Mouse (Mus musculus) CH12.LX (cell line): ENCODE results near the gene Prpf19. TPM values are rescaled to one million over a fixed set of nuclear protein-coding genes. Genes with fewer than 3 reads are reported as not detected.

Experiments
- DNase-seq: peaks from one replicate; pipeline ENCODE4 v3.0.0-alpha.2; 2013; ENCODE audit errors: extremely low read depth
- H3K27ac ChIP-seq: 2 replicates; pipeline ENCODE4 v1.5.1; 2012; ENCODE audit warnings: low read depth, mild to moderate bottlenecking, control low read depth, moderate library complexity; ENCODE audit not compliant: insufficient read depth
- H3K27me3 ChIP-seq: replicated peaks from 2 replicates; pipeline ENCODE3; 2012; ENCODE audit warnings: inconsistent platforms
- H3K36me3 ChIP-seq, 2 experiments: replicated peaks in 1 of 2; 2 replicates each; pipeline versions ENCODE3 to v1.6.1; 2012; ENCODE audit warnings: inconsistent platforms in 1 of 2, low read length in 1 of 2, mild to moderate bottlenecking in 1 of 2, mixed read lengths in 1 of 2, moderate library complexity in 1 of 2; ENCODE audit not compliant: control insufficient read depth in 1 of 2, insufficient read depth in 1 of 2
- H3K4me1 ChIP-seq, 2 experiments: 2 replicates each; pipeline ENCODE4 v1.6.1; 2012; ENCODE audit warnings: inconsistent platforms in 1 of 2, moderate library complexity in 1 of 2; ENCODE audit not compliant: insufficient read depth in 2 of 2, control insufficient read depth in 1 of 2
- H3K4me2 ChIP-seq: 2 replicates; pipeline ENCODE4 v1.6.1; 2012; ENCODE audit warnings: low read depth, mild to moderate bottlenecking, control low read depth; ENCODE audit not compliant: poor library complexity, insufficient read depth, severe bottlenecking
- H3K4me3 ChIP-seq, 3 experiments: fragments of 150-350 bp in 1 of 3; sonication (generic) in 1 of 3; replicated peaks in 1 of 3; 2 replicates each; pipeline versions ENCODE3 to v1.5.1; 2011 to 2012; ENCODE audit warnings: low read depth in 2 of 3, low read length in 2 of 3, mild to moderate bottlenecking in 2 of 3, moderate library complexity in 2 of 3, control low read depth in 1 of 3, improper control_type of control experiment in 1 of 3, inconsistent platforms in 1 of 3, mixed read lengths in 1 of 3; ENCODE audit not compliant: poor library complexity in 1 of 3
- H3K79me2 ChIP-seq: replicated peaks from 2 replicates; pipeline ENCODE4 v1.6.1; 2012; ENCODE audit warnings: mild to moderate bottlenecking, moderate library complexity; ENCODE audit not compliant: control insufficient read depth, poor library complexity, insufficient read depth, severe bottlenecking; ENCODE audit errors: extremely low read depth
- H3K9ac ChIP-seq: 2 replicates; pipeline ENCODE4 v1.6.1; 2012; ENCODE audit warnings: low read depth, mild to moderate bottlenecking, control low read depth, moderate library complexity; ENCODE audit not compliant: insufficient read depth
- H3K9me3 ChIP-seq: replicated peaks from 2 replicates; pipeline ENCODE3; 2012; ENCODE audit warnings: low read length, inconsistent platforms, mixed read lengths
- CTCF ChIP-seq, 2 experiments: IDR thresholded peaks in 1 of 2; conservative IDR thresholded peaks in 1 of 2; 2 replicates each; pipeline ENCODE4 v1.5.1; 2011 to 2012; ENCODE audit warnings: low read depth in 2 of 2, low read length in 2 of 2, improper control_type of control experiment in 1 of 2, inconsistent platforms in 1 of 2, mild to moderate bottlenecking in 1 of 2, moderate library complexity in 1 of 2
- E2F4 ChIP-seq: IDR thresholded peaks from 2 replicates; pipeline ENCODE4 v1.6.1; 2011; ENCODE audit warnings: low read depth, low read length, improper control_type of control experiment; ENCODE audit not compliant: insufficient replicate concordance
- EP300 ChIP-seq: IDR thresholded peaks from 2 replicates; pipeline ENCODE4 v1.6.1; 2011; ENCODE audit warnings: low read length, improper control_type of control experiment
- GABPA ChIP-seq: IDR thresholded peaks from 2 replicates; pipeline ENCODE4 v1.6.1; 2012; ENCODE audit warnings: low read depth, low read length, improper control_type of control experiment, inconsistent platforms; ENCODE audit not compliant: insufficient replicate concordance
- HCFC1 ChIP-seq: IDR thresholded peaks from 2 replicates; pipeline ENCODE4 v1.6.1; 2012; ENCODE audit warnings: low read depth, mild to moderate bottlenecking, inconsistent platforms, low read length, improper control_type of control experiment
- IRF4 ChIP-seq: IDR thresholded peaks from 2 replicates; pipeline ENCODE4 v1.6.1; 2014; ENCODE audit warnings: low read depth, mild to moderate bottlenecking, inconsistent platforms, low read length, improper control_type of control experiment
- JUND ChIP-seq: conservative IDR thresholded peaks from 2 replicates; pipeline ENCODE4 v1.6.1; 2011; ENCODE audit warnings: low read depth, low read length, improper control_type of control experiment
- KAT2A ChIP-seq: IDR thresholded peaks from 2 replicates; pipeline ENCODE4 v1.6.1; 2012; ENCODE audit warnings: low read length, improper control_type of control experiment, inconsistent platforms; ENCODE audit not compliant: insufficient replicate concordance
- MAFK ChIP-seq: IDR thresholded peaks from 2 replicates; pipeline ENCODE4 v1.6.1; 2011; ENCODE audit warnings: low read length, improper control_type of control experiment; ENCODE audit not compliant: insufficient replicate concordance
- MEF2A ChIP-seq: IDR thresholded peaks from 2 replicates; pipeline ENCODE4 v1.6.1; 2014; ENCODE audit warnings: low read depth, mild to moderate bottlenecking, inconsistent platforms, low read length, improper control_type of control experiment, borderline replicate concordance
- MYC ChIP-seq: IDR thresholded peaks from 2 replicates; pipeline ENCODE4 v1.6.1; 2011; ENCODE audit warnings: low read depth, mild to moderate bottlenecking, improper control_type of control experiment, low read length
- NELFE ChIP-seq: IDR thresholded peaks from 2 replicates; pipeline ENCODE4 v1.6.1; 2011; ENCODE audit warnings: low read depth, low read length, improper control_type of control experiment
- POLR2AphosphoS2 ChIP-seq: IDR thresholded peaks from 2 replicates; pipeline ENCODE4 v1.6.1; 2011; ENCODE audit warnings: low read depth, low read length, improper control_type of control experiment
- RAD21 ChIP-seq: IDR thresholded peaks from 2 replicates; pipeline ENCODE4 v1.6.1; 2011; ENCODE audit warnings: low read depth, mild to moderate bottlenecking, low read length, improper control_type of control experiment, moderate library complexity
- SIN3A ChIP-seq: IDR thresholded peaks from 2 replicates; pipeline ENCODE4 v1.6.1; 2012; ENCODE audit warnings: low read length, improper control_type of control experiment, inconsistent platforms
- SMC3 ChIP-seq: IDR thresholded peaks from 2 replicates; pipeline ENCODE4 v1.6.1; 2011; ENCODE audit warnings: low read depth, low read length, improper control_type of control experiment
- USF1 ChIP-seq: IDR thresholded peaks from 2 replicates; pipeline ENCODE4 v1.6.1; 2014; ENCODE audit warnings: low read depth, mild to moderate bottlenecking, inconsistent platforms, low read length, improper control_type of control experiment
- ZC3H11A ChIP-seq: IDR thresholded peaks from 2 replicates; pipeline ENCODE4 v1.6.1; 2012; ENCODE audit warnings: low read depth, mild to moderate bottlenecking, inconsistent platforms, low read length, improper control_type of control experiment
- ZMIZ1 ChIP-seq: IDR thresholded peaks from 2 replicates; pipeline ENCODE4 v1.6.1; 2012; ENCODE audit warnings: low read depth, mild to moderate bottlenecking, inconsistent platforms, low read length, improper control_type of control experiment
- dilution Hi-C: fragments of 300-500 bp; cut with MboI; formaldehyde crosslinking; loops from 2 replicates; pipeline ENCODE4 v1.14.3; 2020; ENCODE audit warnings: low sequenced_read_pairs; ENCODE audit not compliant: extremely low pct_unique_long_range_greater_than_20kb, extremely low pct_ligation_motif_present
- in situ Hi-C: fragments of 300-500 bp; cut with MboI; formaldehyde crosslinking; loops from 3 replicates; pipeline ENCODE4 v1.14.3; 2019; ENCODE audit warnings: low sequenced_read_pairs, low pct_ligation_motif_present, low pct_unique_long_range_greater_than_20kb, mixed read lengths
- polyA plus RNA-seq: library from polyadenylated mRNA; unstranded; fragments of >175 nt; gene quantifications from 2 replicates; pipeline ENCODE4 v1.2.1, GENCODE M21; 2012; ENCODE audit warnings: low read depth; ENCODE audit not compliant: insufficient read length
- total RNA-seq, 2 experiments: library from RNA; depleted of rRNA; stranded (reverse); fragments of 300-350 nt in 1 of 2; fragments of >200 nt in 1 of 2; gene quantifications; 2 replicates each; pipeline ENCODE4 v1.2.3; 2012 to 2014

The Prpf19 gene
- total and polyA plus RNA-seq, 3 experiments = 115 to 357 (median 355) TPM

DNA sequence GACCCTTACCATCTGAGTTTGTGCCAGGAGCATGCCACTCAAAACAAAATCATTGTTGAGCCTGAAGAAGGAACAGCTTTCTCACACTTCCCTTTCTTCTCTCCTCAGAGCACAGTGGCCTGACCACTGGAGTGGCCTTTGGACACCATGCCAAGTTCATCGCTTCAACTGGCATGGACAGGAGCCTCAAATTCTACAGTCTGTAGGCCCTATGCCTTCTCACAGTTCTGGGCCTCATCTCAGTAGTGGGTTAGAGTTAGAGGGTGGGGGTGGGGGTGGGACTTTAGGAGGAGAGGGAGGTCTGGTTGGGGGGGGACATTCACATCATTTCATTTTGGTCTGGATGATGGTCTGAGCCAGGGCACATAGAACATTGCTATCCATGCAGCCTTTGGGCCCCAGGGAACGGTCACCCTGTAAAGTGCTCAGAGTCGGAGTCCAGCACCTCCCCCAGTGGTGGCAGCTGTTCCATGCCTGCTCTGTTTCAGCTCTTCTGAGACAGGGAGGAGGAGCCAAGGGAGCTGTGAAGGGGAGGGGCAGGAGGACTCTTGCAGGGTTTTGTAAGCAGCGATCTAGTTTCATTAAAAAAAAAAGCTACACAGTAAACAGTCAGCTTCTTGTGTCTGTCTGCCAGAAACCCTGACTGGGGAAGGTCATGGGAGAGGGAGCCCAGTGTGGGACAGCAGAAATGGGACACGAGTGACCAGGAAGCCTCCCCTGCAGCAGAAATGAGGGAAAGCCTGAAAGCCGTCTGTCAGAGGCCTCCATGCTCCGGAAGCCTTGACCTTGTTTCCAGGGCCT is 10.1 kb downstream of the Prpf19 start:
- TF ChIP-seq EP300 = no peak

DNA sequence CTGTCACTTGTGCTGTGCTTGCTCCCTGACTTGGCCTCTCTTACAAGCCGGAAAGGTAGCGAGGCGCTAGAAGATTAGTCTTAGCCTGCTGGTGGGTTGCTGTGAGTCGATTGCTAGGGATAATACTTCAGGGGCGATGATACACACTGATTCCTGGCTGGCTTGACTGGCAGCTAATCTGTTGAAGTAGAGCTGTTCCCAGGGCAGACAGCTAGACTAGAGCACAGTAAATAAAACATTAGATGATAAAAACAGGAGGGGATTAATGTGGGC is 10.6 kb downstream of the Prpf19 start:
- dilution Hi-C loops = no loop called here
- Histone ChIP-seq H3K4me3 (no peak overlapping the region), H3K27ac (no peak overlapping the region), H3K36me3 (peaks cover 70 to 89% of the 10 kb centered on the region in 2 experiments), H3K9ac (no peak overlapping the region), H3K4me1 (no peaks in the 10 kb centered on the region), H3K9me3 (no peaks in the 10 kb centered on the region), H3K79me2 (no peaks in the 10 kb centered on the region), H3K27me3 (no peaks in the 10 kb centered on the region), H3K4me2 (no peak overlapping the region)
- no peak for DNase-seq
- in situ Hi-C loops = no loop called here
- TF ChIP-seq USF1 (no peak), POLR2AphosphoS2 (no peak), MEF2A (no peak), HCFC1 (no peak)

More for the DNA sequence above, 10.1 kb downstream of the Prpf19 start:
- H3K4me2 ChIP-seq = no peak overlapping the region
- H3K36me3 ChIP-seq = peaks cover 75 to 94% of the 10 kb centered on the region in 2 experiments
- no peak overlapping the region for H3K4me3 ChIP-seq
- H3K79me2 ChIP-seq = no peaks in the 10 kb centered on the region
- DNase-seq = no peak
- H3K4me1 ChIP-seq = no peaks in the 10 kb centered on the region
- no peak overlapping the region for H3K9ac ChIP-seq
- in situ Hi-C loops = no loop called here
- no peaks in the 10 kb centered on the region for H3K27me3 ChIP-seq
- dilution Hi-C loops = no loop called here
- no peaks in the 10 kb centered on the region for H3K9me3 ChIP-seq
- H3K27ac ChIP-seq = no peak overlapping the region

DNA sequence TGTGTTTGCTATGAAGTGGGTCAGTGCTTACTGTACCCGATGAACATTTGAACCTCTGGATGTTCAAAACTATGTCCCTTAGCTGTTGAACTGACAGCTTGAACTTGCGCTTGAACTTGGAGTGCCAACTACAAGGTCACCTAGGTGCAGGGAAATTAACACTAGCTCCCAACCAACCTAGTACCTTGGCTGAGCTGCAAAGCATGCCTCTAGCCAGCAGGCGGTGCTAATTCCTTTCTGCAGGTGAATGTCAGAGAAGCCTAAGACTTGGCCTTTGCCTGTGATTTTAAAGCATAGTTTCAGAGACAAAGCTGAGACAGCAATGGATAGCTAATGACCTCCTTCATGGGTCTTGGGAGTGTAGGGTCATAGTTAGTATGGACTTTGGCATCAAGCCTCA is 12.9 kb downstream of the Prpf19 start:
- dilution Hi-C loops = no loop called here
- peak; percentile 62 for DNase-seq
- in situ Hi-C loops = no loop called here

More for the DNA sequence above, 12.9 kb downstream of the Prpf19 start:
- Histone ChIP-seq H3K36me3 (peaks cover 48 to 72% of the 10 kb centered on the region in 2 experiments), H3K4me1 (no peaks in the 10 kb centered on the region), H3K9me3 (no peaks in the 10 kb centered on the region), H3K4me3 (no peak overlapping the region), H3K27me3 (no peaks in the 10 kb centered on the region), H3K27ac (no peak overlapping the region), H3K4me2 (no peak overlapping the region), H3K9ac (no peak overlapping the region), H3K79me2 (no peaks in the 10 kb centered on the region)
- TF ChIP-seq POLR2AphosphoS2 (peak; percentile 34; the same call in 1 of the 2 replicates), KAT2A (no peak), E2F4 (no peak), IRF4 (0 out of 2 replicates have a peak, but pooled peaks have one; percentile 16), RAD21 (peak; percentile 89), NELFE (peak; percentile 38; the same call in 1 of the 2 replicates), ZC3H11A (peak; percentile 56), ZMIZ1 (peak; percentile 36; the same call in 1 of the 2 replicates), GABPA (no peak), MYC (0 out of 2 replicates have a peak, but pooled peaks have one; percentile 39), CTCF (conservative IDR thresholded peaks at IDR 0.05 in 1 of 2, IDR thresholded peaks at IDR 0.05 in 1 of 2; ENCODE audit: low read depth in 2 of 2, low read length in 2 of 2) (peak; percentile 94 to 98), MAFK (no peak), JUND (peak; percentile 12; the same call in 1 of the 2 replicates), SMC3 (peak; percentile 95), SIN3A (0 out of 2 replicates have a peak, but pooled peaks have one; percentile 33)
